Mouse (Mus musculus): ENCODE measurements at regions not wholly inside any gene's neighbourhood (a gene's known extent, or its start where the extent isn't known, plus 50 kb on each side); places are given as distances from the start of the nearest gene placed in this dataset.

- TF ChIP-seq CTCF (IDR thresholded peaks at IDR 0.05) (no peak), EP300 (IDR thresholded peaks at IDR 0.05) (no peak)
Measured at GRCm38 (mm10) chr13:69426117-69426516, 107.4 kb upstream of the Nsun2 start.

Measured in lung, postnatal 0 days (tissue).